Comparison of ENCODE assay signal across 28 mouse cellular contexts in the genomic region with DNA sequence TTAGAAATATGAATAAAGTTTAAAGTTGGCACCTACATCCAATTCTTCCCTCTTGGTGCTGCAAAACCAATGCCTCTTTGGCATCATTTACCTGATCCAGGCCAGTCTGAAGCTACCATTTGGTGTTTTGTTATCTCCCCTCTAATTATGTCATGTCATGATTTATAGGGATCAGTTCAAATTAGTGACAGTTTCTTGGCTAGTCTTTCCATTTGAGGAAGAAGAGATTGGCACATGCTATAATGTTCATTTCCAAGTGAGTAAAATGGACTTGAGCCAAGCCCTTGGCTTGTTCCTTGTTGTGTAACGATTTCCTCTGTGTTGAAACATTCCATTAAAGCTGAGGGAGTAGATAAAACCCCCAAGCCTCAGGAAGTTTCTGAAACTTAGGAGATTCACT.
DNase-seq lines count a peak whose midpoint lies in the region; ATAC-seq and TF ChIP-seq lines count a peak whose summit lies in the region.
"Had no signal": no experiment of that assay in that cellular context is flagged by ENCODE, and none has a peak within 500 bp of the region (broad histone marks: within the 10 kb centered on the region; RNA-seq: fewer than 3 reads in every experiment).

No protein-coding gene starts in this region.

- no peak for TF ChIP-seq POLR2A in heart, adult 2 months (IDR thresholded peaks at IDR 0.05; ENCODE audit: insufficient read depth, low read depth, low read length)

- H3K79me2 ChIP-seq in heart, adult 2 months (replicated peaks; ENCODE audit: control insufficient read depth, insufficient read depth, low read length) = no peaks in the 10 kb centered on the region

- peak; percentile 57; the same call in 1 of the 2 replicates for ATAC-seq in forebrain, embryonic 14.5 days
- no peak for ATAC-seq in midbrain, postnatal 0 days (ENCODE audit: low FRiP score)
- no peak for ATAC-seq in midbrain, embryonic 15.5 days (replicated peaks)
- peak; percentile 69 for ATAC-seq in forebrain, embryonic 16.5 days
- ATAC-seq: hindbrain, embryonic 16.5 days; intestine, embryonic 15.5 days had no signal

- peak; percentile 80 for DNase-seq in forebrain, embryonic 14.5 days (ENCODE audit: low spot score)
- DNase-seq in forebrain, embryonic 10.5 days (ENCODE audit: extremely low spot score, low spot score) = no peak
- DNase-seq in midbrain, postnatal 0 days (ENCODE audit: low spot score) = peak; percentile 22
- DNase-seq in heart, adult 2 months = no peak
- no peak for DNase-seq in B cell, adult 2 months
- DNase-seq: adrenal gland, postnatal 14 days; cerebellum, adult 18-20 months; cerebellum, postnatal 36 days; heart, postnatal 14 days; kidney, adult 2 months; kidney, postnatal 4 days; layer of hippocampus, postnatal 36 days; liver; lung, adult 2 months; lung, postnatal 36 days; retina, postnatal 1 day; right cerebral cortex, postnatal 14 days; thymus, postnatal 4 days had no signal

- intact Hi-C loops in heart, adult 2 months (cut with DNase I) = no loop called here

- H3K4me1 ChIP-seq in forebrain, embryonic 14.5 days (ENCODE audit: control insufficient read depth, insufficient read depth, low read length) = no peaks in the 10 kb centered on the region
- H3K4me1 ChIP-seq in forebrain, embryonic 10.5 days = no peaks in the 10 kb centered on the region
- no peaks in the 10 kb centered on the region for H3K4me1 ChIP-seq in midbrain, postnatal 0 days (ENCODE audit: insufficient read depth, low read length)
- H3K4me1 ChIP-seq in midbrain, embryonic 15.5 days = no peaks in the 10 kb centered on the region
- no peaks in the 10 kb centered on the region for H3K4me1 ChIP-seq in forebrain, embryonic 16.5 days (replicated peaks; ENCODE audit: control insufficient read depth, insufficient read depth, low read length)
- H3K4me1 ChIP-seq in heart, adult 2 months (ENCODE audit: control insufficient read depth, insufficient read depth, low read length) = no peaks in the 10 kb centered on the region
- H3K4me1 ChIP-seq: intestine, embryonic 15.5 days; megakaryocyte, embryonic 14.5 days; midbrain, embryonic 12.5 days; neural tube, embryonic 15.5 days had no signal

- WGBS in forebrain, embryonic 14.5 days = 49% methylated on average over 1 of the region's 1 CpGs
- WGBS in forebrain, embryonic 10.5 days = 83% methylated on average over 1 of the region's 1 CpGs
- 79% methylated on average over 1 of the region's 1 CpGs for WGBS in midbrain, postnatal 0 days
- WGBS in midbrain, embryonic 15.5 days = 91% methylated on average over 1 of the region's 1 CpGs
- 39% methylated on average over 1 of the region's 1 CpGs for WGBS in forebrain, embryonic 16.5 days
- 46% methylated on average over 1 of the region's 1 CpGs for whole genome bisulfite sequencing in heart, adult 2 months

- no peak overlapping the region for H3K9ac ChIP-seq in forebrain, embryonic 14.5 days (ENCODE audit: low read length)
- no peak overlapping the region for H3K9ac ChIP-seq in midbrain, postnatal 0 days (replicated peaks; ENCODE audit: low read length, poor library complexity, severe bottlenecking)
- no peak overlapping the region for H3K9ac ChIP-seq in midbrain, embryonic 15.5 days
- no peak overlapping the region for H3K9ac ChIP-seq in forebrain, embryonic 16.5 days (replicated peaks; ENCODE audit: low read depth, low read length)
- H3K9ac ChIP-seq in heart, adult 2 months (ENCODE audit: low read depth, low read length) = no peak overlapping the region
- H3K9ac ChIP-seq: intestine, embryonic 15.5 days; liver, embryonic 14.5 days; midbrain, embryonic 12.5 days; neural tube, embryonic 15.5 days had no signal

- no peaks in the 10 kb centered on the region for H3K36me3 ChIP-seq in forebrain, embryonic 14.5 days (ENCODE audit: control insufficient read depth, insufficient read depth, low read length)
- H3K36me3 ChIP-seq in forebrain, embryonic 10.5 days (replicated peaks) = no peaks in the 10 kb centered on the region
- H3K36me3 ChIP-seq in midbrain, postnatal 0 days (ENCODE audit: insufficient read depth, low read length) = no peaks in the 10 kb centered on the region
- H3K36me3 ChIP-seq in midbrain, embryonic 15.5 days (replicated peaks) = no peaks in the 10 kb centered on the region
- H3K36me3 ChIP-seq in forebrain, embryonic 16.5 days (ENCODE audit: control insufficient read depth, insufficient read depth) = no peaks in the 10 kb centered on the region
- H3K36me3 ChIP-seq in heart, adult 2 months (ENCODE audit: control insufficient read depth, insufficient read depth, low read length) = no peaks in the 10 kb centered on the region
- H3K36me3 ChIP-seq: intestine, embryonic 15.5 days; midbrain, embryonic 12.5 days; neural tube, embryonic 15.5 days had no signal

- no peak overlapping the region for H3K4me2 ChIP-seq in forebrain, embryonic 14.5 days (ENCODE audit: low read length)
- H3K4me2 ChIP-seq in midbrain, postnatal 0 days (ENCODE audit: low read depth, low read length, poor library complexity, severe bottlenecking) = no peak overlapping the region
- no peak overlapping the region for H3K4me2 ChIP-seq in midbrain, embryonic 15.5 days
- no peak overlapping the region for H3K4me2 ChIP-seq in forebrain, embryonic 16.5 days (ENCODE audit: low read length)
- H3K4me2 ChIP-seq: intestine, embryonic 15.5 days; midbrain, embryonic 12.5 days; neural tube, embryonic 15.5 days had no signal

- no peak overlapping the region for H3K27ac ChIP-seq in forebrain, embryonic 14.5 days (ENCODE audit: low read depth, low read length)
- H3K27ac ChIP-seq in forebrain, embryonic 10.5 days = no peak overlapping the region
- H3K27ac ChIP-seq in midbrain, postnatal 0 days (ENCODE audit: low read depth, low read length) = no peak overlapping the region
- H3K27ac ChIP-seq in midbrain, embryonic 15.5 days = no peak overlapping the region
- H3K27ac ChIP-seq in forebrain, embryonic 16.5 days (ENCODE audit: low read length) = no peak overlapping the region
- H3K27ac ChIP-seq in heart, adult 2 months = no peak overlapping the region
- H3K27ac ChIP-seq: intestine, embryonic 15.5 days; kidney, postnatal 0 days; liver, embryonic 14.5 days; midbrain, embryonic 12.5 days; neural tube, embryonic 15.5 days had no signal

- no peaks in the 10 kb centered on the region for H3K9me3 ChIP-seq in forebrain, embryonic 14.5 days (replicated peaks; ENCODE audit: control insufficient read depth, low read length)
- no peaks in the 10 kb centered on the region for H3K9me3 ChIP-seq in forebrain, embryonic 10.5 days
- H3K9me3 ChIP-seq in midbrain, postnatal 0 days (ENCODE audit: low read length) = no peaks in the 10 kb centered on the region
- no peaks in the 10 kb centered on the region for H3K9me3 ChIP-seq in midbrain, embryonic 15.5 days
- H3K9me3 ChIP-seq in forebrain, embryonic 16.5 days (ENCODE audit: control insufficient read depth, low read length) = no peaks in the 10 kb centered on the region
- H3K9me3 ChIP-seq: intestine, embryonic 15.5 days; midbrain, embryonic 12.5 days; neural tube, embryonic 15.5 days had no signal

- H3K27me3 ChIP-seq in forebrain, embryonic 14.5 days (replicated peaks; ENCODE audit: control insufficient read depth, insufficient read depth, low read length) = no peaks in the 10 kb centered on the region
- no peaks in the 10 kb centered on the region for H3K27me3 ChIP-seq in forebrain, embryonic 10.5 days (ENCODE audit: poor library complexity, severe bottlenecking)
- H3K27me3 ChIP-seq in midbrain, postnatal 0 days (ENCODE audit: insufficient read depth, low read length) = no peaks in the 10 kb centered on the region
- no peaks in the 10 kb centered on the region for H3K27me3 ChIP-seq in midbrain, embryonic 15.5 days (replicated peaks)
- no peaks in the 10 kb centered on the region for H3K27me3 ChIP-seq in forebrain, embryonic 16.5 days (replicated peaks; ENCODE audit: control insufficient read depth, insufficient read depth, low read length)
- H3K27me3 ChIP-seq in heart, adult 2 months (ENCODE audit: control insufficient read depth, insufficient read depth, low read length) = no peaks in the 10 kb centered on the region
- H3K27me3 ChIP-seq: CH12.LX; intestine, embryonic 15.5 days; megakaryocyte, embryonic 14.5 days; midbrain, embryonic 12.5 days; neural tube, embryonic 15.5 days had no signal

- no peak for TF ChIP-seq CTCF in midbrain, postnatal 0 days (IDR thresholded peaks at IDR 0.05)
- no peak for TF ChIP-seq CTCF in heart, adult 2 months (IDR thresholded peaks at IDR 0.05)

- TF ChIP-seq EP300 in heart, adult 2 months (IDR thresholded peaks at IDR 0.05; ENCODE audit: insufficient read depth, low read depth, low read length) = no peak

- H3K4me3 ChIP-seq in forebrain, embryonic 14.5 days (ENCODE audit: low read depth, low read length) = no peak overlapping the region
- H3K4me3 ChIP-seq in forebrain, embryonic 10.5 days = no peak overlapping the region
- H3K4me3 ChIP-seq in midbrain, postnatal 0 days (ENCODE audit: low read depth, low read length) = no peak overlapping the region
- no peak overlapping the region for H3K4me3 ChIP-seq in midbrain, embryonic 15.5 days
- no peak overlapping the region for H3K4me3 ChIP-seq in forebrain, embryonic 16.5 days (replicated peaks; ENCODE audit: low read length)
- H3K4me3 ChIP-seq in heart, adult 2 months = no peak overlapping the region
- H3K4me3 ChIP-seq: intestine, embryonic 15.5 days; megakaryocyte, embryonic 14.5 days; midbrain, embryonic 12.5 days; neural tube, embryonic 15.5 days had no signal

Comparison
In these comparisons a context has a peak if more than half of its experiments do, and no peak if none do; other contexts are left out.
1. DNase-seq: peak in forebrain, embryonic 14.5 days (single experiment) and midbrain, postnatal 0 days (single experiment); none in forebrain, embryonic 10.5 days (single experiment), heart, adult 2 months (0 of 2) and B cell, adult 2 months (0 of 2).
2. ATAC-seq: peak in forebrain, embryonic 14.5 days (single experiment) and forebrain, embryonic 16.5 days (single experiment); none in midbrain, postnatal 0 days (single experiment) and midbrain, embryonic 15.5 days (single experiment).